Mouse (Mus musculus) kidney, adult 9 months (tissue): ENCODE measurements at regions not wholly inside any gene's neighbourhood (a gene's known extent, or its start where the extent isn't known, plus 50 kb on each side); places are given as distances from the start of the nearest gene placed in this dataset.
A peak's percentile ranks its signal among the peaks of the same experiment; 100 is the strongest.

Experiments
- DNase-seq: peaks from one replicate; pipeline ENCODE4 v3.0.0; 2022

- DNase-seq, result no peak
Observed at GRCm38 (mm10) chr10:41018888-41019287, 53.2 kb downstream of the Gpr6 start.

GRCm38 (mm10) chr10:41016547-41016946 lies 55.5 kb downstream of the Gpr6 start:
- no peak for DNase-seq

GRCm38 (mm10) chr10:41015654-41016053 lies 56.4 kb downstream of the Gpr6 start:
- DNase-seq, result peak; percentile 60

- DNase-seq, result no peak
Observed at GRCm38 (mm10) chr10:41010585-41010984, 61.5 kb downstream of the Gpr6 start.

GRCm38 (mm10) chr10:41007866-41008265 lies 64.2 kb downstream of the Gpr6 start:
- DNase-seq, result no peak

GRCm38 (mm10) chr10:41006634-41007033 lies 65.5 kb downstream of the Gpr6 start:
- no peak for DNase-seq

GRCm38 (mm10) chr10:41005776-41006175 lies 66.3 kb downstream of the Gpr6 start:
- no peak for DNase-seq

GRCm38 (mm10) chr10:41004753-41005152 lies 67.3 kb downstream of the Gpr6 start:
- DNase-seq, result no peak

- DNase-seq, result peak; percentile 71
Observed at GRCm38 (mm10) chr10:41004044-41004689, 67.9 kb downstream of the Gpr6 start.

- DNase-seq, result no peak
Observed at GRCm38 (mm10) chr10:41003197-41003596, 68.9 kb downstream of the Gpr6 start.

- DNase-seq, result no peak
Observed at GRCm38 (mm10) chr10:41000965-41001364, 71.1 kb downstream of the Gpr6 start.

GRCm38 (mm10) chr10:40999486-40999885 lies 72.6 kb downstream of the Gpr6 start:
- no peak for DNase-seq

GRCm38 (mm10) chr10:40998799-40999198 lies 73.3 kb downstream of the Gpr6 start:
- no peak for DNase-seq

GRCm38 (mm10) chr10:40998330-40998729 lies 73.8 kb downstream of the Gpr6 start:
- DNase-seq, result peak; percentile 11

GRCm38 (mm10) chr10:40997606-40998005 lies 74.5 kb downstream of the Gpr6 start:
- DNase-seq, result no peak
